In genomic region chr10:99286787-99287186, GRCm38 (mm10) we compare ENCODE assay signal across 9 mouse cellular contexts. TPM values are rescaled to one million over a fixed set of nuclear protein-coding genes. Genes with fewer than 3 reads are reported as not detected.
A peak's percentile ranks its signal among the peaks of the same experiment; 100 is the strongest.
DNase-seq lines count a peak whose midpoint lies in the region; ATAC-seq and TF ChIP-seq lines count a peak whose summit lies in the region.
"Had no signal": no experiment of that assay in that cellular context is flagged by ENCODE, and none has a peak within 500 bp of the region (broad histone marks: within the 10 kb centered on the region; RNA-seq: fewer than 3 reads in every experiment).

No protein-coding gene starts in this region.

- no peaks in the 10 kb centered on the region for H3K36me3 ChIP-seq in kidney, embryonic 15.5 days
- H3K36me3 ChIP-seq in heart, embryonic 15.5 days, result no peaks in the 10 kb centered on the region
- H3K36me3 ChIP-seq in liver, embryonic 14.5 days (replicated peaks; ENCODE audit: control insufficient read depth, insufficient read depth, low read depth), result no peaks in the 10 kb centered on the region
- H3K36me3 ChIP-seq in testis, adult 2 months (ENCODE audit: control insufficient read depth, insufficient read depth, low read length), result no peaks in the 10 kb centered on the region
- H3K36me3 ChIP-seq: G1E had no signal

- no peak overlapping the region for H3K9ac ChIP-seq in kidney, embryonic 15.5 days
- 0 out of 2 replicates have a peak overlapping the region, but pooled peaks have one; percentile 5 for H3K9ac ChIP-seq in heart, embryonic 15.5 days
- H3K9ac ChIP-seq in liver, embryonic 14.5 days (replicated peaks), result no peak overlapping the region

- ATAC-seq in kidney, embryonic 15.5 days (replicated peaks; ENCODE audit: low FRiP score), result peak; percentile 16; the same call in 1 of the 2 replicates
- peak; percentile 57 for ATAC-seq in heart, embryonic 15.5 days (replicated peaks; ENCODE audit: insufficient number of reproducible peaks, insufficient read depth, low FRiP score, low read depth)
- no peak for ATAC-seq in liver, embryonic 14.5 days (ENCODE audit: insufficient read depth)

- DNase-seq in kidney, adult 8-10 months, result no peak
- peak; percentile 45 to 64 for DNase-seq in cerebellum, postnatal 14 days
- DNase-seq in liver, embryonic 14.5 days (ENCODE audit: low read depth in 3 of 3, low spot score in 3 of 3), result no peak
- no peak for DNase-seq in layer of hippocampus, postnatal 25 days (ENCODE audit: extremely low spot score in 1 of 2, low spot score in 1 of 2)
- no peak for DNase-seq in layer of hippocampus, adult 9-11 months

- TF ChIP-seq POLR2A in testis, adult 2 months (IDR thresholded peaks at IDR 0.05; ENCODE audit: control insufficient read depth, low read depth, low read length), result no peak

- no peak for TF ChIP-seq CTCF in liver, embryonic 14.5 days (IDR thresholded peaks at IDR 0.05; ENCODE audit: low read depth)
- TF ChIP-seq CTCF in testis, adult 2 months (IDR thresholded peaks at IDR 0.05; ENCODE audit: control insufficient read depth, insufficient read depth, insufficient replicate concordance, low read depth, low read length), result no peak

- H3K9me3 ChIP-seq in kidney, embryonic 15.5 days (replicated peaks), result no peaks in the 10 kb centered on the region
- no peaks in the 10 kb centered on the region for H3K9me3 ChIP-seq in heart, embryonic 15.5 days (replicated peaks)
- H3K9me3 ChIP-seq in liver, embryonic 14.5 days (ENCODE audit: control insufficient read depth, low read length), result no peaks in the 10 kb centered on the region

- no peak overlapping the region for H3K27ac ChIP-seq in kidney, embryonic 15.5 days
- peak overlapping the region; percentile 82 for H3K27ac ChIP-seq in heart, embryonic 15.5 days
- H3K27ac ChIP-seq in liver, embryonic 14.5 days, result no peak overlapping the region
- H3K27ac ChIP-seq in testis, adult 2 months (ENCODE audit: control insufficient read depth, insufficient read depth, low read depth, low read length), result no peak overlapping the region

- H3K27me3 ChIP-seq in kidney, embryonic 15.5 days, result no peaks in the 10 kb centered on the region
- no peaks in the 10 kb centered on the region for H3K27me3 ChIP-seq in heart, embryonic 15.5 days
- no peaks in the 10 kb centered on the region for H3K27me3 ChIP-seq in liver, embryonic 14.5 days (ENCODE audit: control insufficient read depth, insufficient read depth, low read length)
- no peaks in the 10 kb centered on the region for H3K27me3 ChIP-seq in testis, adult 2 months (ENCODE audit: control insufficient read depth, insufficient read depth, low read length)

- H3K4me2 ChIP-seq in kidney, embryonic 15.5 days, result peak overlapping the region; percentile 45
- peak overlapping the region; percentile 54 for H3K4me2 ChIP-seq in heart, embryonic 15.5 days
- peak overlapping the region; percentile 37 for H3K4me2 ChIP-seq in liver, embryonic 14.5 days (ENCODE audit: low read depth)

- H3K4me1 ChIP-seq in kidney, embryonic 15.5 days, result peaks cover 31% of the 10 kb centered on the region
- peaks cover 40% of the 10 kb centered on the region for H3K4me1 ChIP-seq in heart, embryonic 15.5 days (replicated peaks)
- H3K4me1 ChIP-seq in liver, embryonic 14.5 days (replicated peaks; ENCODE audit: control insufficient read depth in 2 of 2, insufficient read depth in 2 of 2, low read length in 1 of 2), result peaks cover 0 to 14% of the 10 kb centered on the region in 2 experiments; a peak in 2 of 4 replicates
- H3K4me1 ChIP-seq in testis, adult 2 months (ENCODE audit: control insufficient read depth, insufficient read depth, low read length), result peaks cover 8% of the 10 kb centered on the region

- TF ChIP-seq EP300 in liver, embryonic 14.5 days (IDR thresholded peaks at IDR 0.05; ENCODE audit: low read depth), result no peak

- 9% methylated on average over 17 of the region's 17 CpGs for WGBS in kidney, embryonic 15.5 days
- WGBS in heart, embryonic 15.5 days, result 9% methylated on average over 17 of the region's 17 CpGs
- 7% methylated on average over 17 of the region's 17 CpGs for WGBS in liver, embryonic 14.5 days (ENCODE audit: insufficient replicate concordance)

- H3K4me3 ChIP-seq in kidney, embryonic 15.5 days (replicated peaks), result peak overlapping the region; percentile 23
- peak overlapping the region; percentile 32 for H3K4me3 ChIP-seq in heart, embryonic 15.5 days
- peak overlapping the region; percentile 4 to 38; a peak in 2 of 4 replicates for H3K4me3 ChIP-seq in liver, embryonic 14.5 days (ENCODE audit: insufficient read depth in 1 of 2, low read depth in 2 of 2, low read length in 2 of 2)
- H3K4me3 ChIP-seq in testis, adult 2 months (ENCODE audit: control insufficient read depth, low read depth, low read length), result peak overlapping the region; percentile 15; the same call in 1 of the 2 replicates

RNA-seq across cellular contexts. Expression of gene Dusp6, which starts 23.8 kb away (rescaled TPM):
- 85.7 and 88.7 TPM in 2 replicates for polyA plus RNA-seq in kidney, embryonic 15.5 days (2015; fragmentation: Nextera tagmentation; extraction: Ambion mirVana)
- 34.9 and 40.4 TPM in 2 replicates for polyA plus RNA-seq in heart, embryonic 15.5 days (2015; fragmentation: Nextera tagmentation; extraction: Ambion mirVana)
- 6.5 and 8.3 TPM in 2 replicates for polyA plus RNA-seq in liver, embryonic 14.5 days (2012; rRNA removed)
- 9.5 and 10.3 TPM in 2 replicates for polyA plus RNA-seq in liver, embryonic 14.5 days (2014; fragmentation: Nextera tagmentation; extraction: Ambion mirVana)
- 5.1 and 5.8 TPM in 2 replicates for polyA plus RNA-seq in testis, adult 2 months (2012; rRNA removed)
- total RNA-seq in layer of hippocampus, postnatal 25 days (2021), result 10 to 100 TPM; 74.9 to 93.5 TPM
- polyA plus RNA-seq: G1E had no signal

Comparison
In these comparisons a context has a peak if more than half of its experiments do, and no peak if none do; other contexts are left out.
1. DNase-seq: peak in cerebellum, postnatal 14 days (2 of 2); none in kidney, adult 8-10 months (0 of 2), liver, embryonic 14.5 days (0 of 3), layer of hippocampus, postnatal 25 days (0 of 2) and layer of hippocampus, adult 9-11 months (single experiment).
2. Peak in every context shown above with its lines, with median percentiles within 50 percentile points of each other: H3K4me2 ChIP-seq and H3K4me3 ChIP-seq.